Mouse (Mus musculus): Measurements from ENCODE around the gene Rsf1. TPM values are rescaled to one million over a fixed set of nuclear protein-coding genes. Genes with fewer than 3 reads are reported as not detected.

Gene Rsf1
- polyA plus RNA-seq, 1 experiment: 66.4 TPM

- Histone ChIP-seq H3K9me3 (replicated peaks; ENCODE audit: control insufficient read depth, insufficient read depth, low read length, poor library complexity, severe bottlenecking) (no peaks in the 10 kb centered on the region), H3K9ac (ENCODE audit: low read depth, poor library complexity, severe bottlenecking) (no peak overlapping the region), H3K4me1 (ENCODE audit: control insufficient read depth, insufficient read depth, low read length) (no peaks in the 10 kb centered on the region), H3K27ac (ENCODE audit: insufficient read depth, low read length) (no peak overlapping the region), H3K27me3 (ENCODE audit: control insufficient read depth, insufficient read depth, low read length, poor library complexity, severe bottlenecking) (no peaks in the 10 kb centered on the region), H3K36me3 (ENCODE audit: control insufficient read depth, insufficient read depth, low read length, poor library complexity, severe bottlenecking) (no peaks in the 10 kb centered on the region), H3K4me3 (ENCODE audit: low read depth, low read length) (no peak overlapping the region)
- no peak for TF ChIP-seq CTCF (IDR thresholded peaks at IDR 0.05; ENCODE audit: low read depth, low read length)
- no peak for TF ChIP-seq EP300 (IDR thresholded peaks at IDR 0.05; ENCODE audit: insufficient read depth, low read depth, low read length)
- TF ChIP-seq POLR2A (IDR thresholded peaks at IDR 0.05; ENCODE audit: insufficient read depth, low read length): no peak
Measured at GRCm38 (mm10) chr7:97563576-97563975, 16.1 kb upstream of the Rsf1 start.

- Histone ChIP-seq H3K27ac (ENCODE audit: insufficient read depth, low read length) (no peak overlapping the region), H3K36me3 (ENCODE audit: control insufficient read depth, insufficient read depth, low read length, poor library complexity, severe bottlenecking) (no peaks in the 10 kb centered on the region; the same call in 1 of the 2 replicates), H3K4me1 (ENCODE audit: control insufficient read depth, insufficient read depth, low read length) (no peaks in the 10 kb centered on the region), H3K27me3 (ENCODE audit: control insufficient read depth, insufficient read depth, low read length, poor library complexity, severe bottlenecking) (no peaks in the 10 kb centered on the region), H3K4me3 (ENCODE audit: low read depth, low read length) (no peak overlapping the region), H3K9ac (ENCODE audit: low read depth, poor library complexity, severe bottlenecking) (no peak overlapping the region), H3K9me3 (replicated peaks; ENCODE audit: control insufficient read depth, insufficient read depth, low read length, poor library complexity, severe bottlenecking) (no peaks in the 10 kb centered on the region)
- no peak for TF ChIP-seq CTCF (IDR thresholded peaks at IDR 0.05; ENCODE audit: low read depth, low read length)
- no peak for TF ChIP-seq POLR2A (IDR thresholded peaks at IDR 0.05; ENCODE audit: insufficient read depth, low read length)
- no peak for TF ChIP-seq EP300 (IDR thresholded peaks at IDR 0.05; ENCODE audit: insufficient read depth, low read depth, low read length)
Measured at GRCm38 (mm10) chr7:97569372-97569771, 10.3 kb upstream of the Rsf1 start.

GRCm38 (mm10) chr7:97570389-97570788, 9.3 kb upstream of the Rsf1 start:
- H3K36me3 ChIP-seq (ENCODE audit: control insufficient read depth, insufficient read depth, low read length, poor library complexity, severe bottlenecking): no peaks in the 10 kb centered on the region; the same call in 1 of the 2 replicates
- no peak for TF ChIP-seq POLR2A (IDR thresholded peaks at IDR 0.05; ENCODE audit: insufficient read depth, low read length)
- TF ChIP-seq EP300 (IDR thresholded peaks at IDR 0.05; ENCODE audit: insufficient read depth, low read depth, low read length): no peak
- TF ChIP-seq CTCF (IDR thresholded peaks at IDR 0.05; ENCODE audit: low read depth, low read length): peak; percentile 36
- no peaks in the 10 kb centered on the region for H3K9me3 ChIP-seq (replicated peaks; ENCODE audit: control insufficient read depth, insufficient read depth, low read length, poor library complexity, severe bottlenecking)
- no peak overlapping the region for H3K9ac ChIP-seq (ENCODE audit: low read depth, poor library complexity, severe bottlenecking)
- no peak overlapping the region for H3K4me3 ChIP-seq (ENCODE audit: low read depth, low read length)
- no peaks in the 10 kb centered on the region for H3K27me3 ChIP-seq (ENCODE audit: control insufficient read depth, insufficient read depth, low read length, poor library complexity, severe bottlenecking)
- no peak overlapping the region for H3K27ac ChIP-seq (ENCODE audit: insufficient read depth, low read length)
- no peaks in the 10 kb centered on the region for H3K4me1 ChIP-seq (ENCODE audit: control insufficient read depth, insufficient read depth, low read length)

- H3K9ac ChIP-seq (ENCODE audit: low read depth, poor library complexity, severe bottlenecking): peak overlapping the region; percentile 99
- H3K9me3 ChIP-seq (replicated peaks; ENCODE audit: control insufficient read depth, insufficient read depth, low read length, poor library complexity, severe bottlenecking): no peaks in the 10 kb centered on the region
- H3K4me3 ChIP-seq (ENCODE audit: low read depth, low read length): peak overlapping the region; percentile 95
- no peaks in the 10 kb centered on the region for H3K4me1 ChIP-seq (ENCODE audit: control insufficient read depth, insufficient read depth, low read length)
- no peaks in the 10 kb centered on the region for H3K27me3 ChIP-seq (ENCODE audit: control insufficient read depth, insufficient read depth, low read length, poor library complexity, severe bottlenecking)
- no peaks in the 10 kb centered on the region for H3K36me3 ChIP-seq (ENCODE audit: control insufficient read depth, insufficient read depth, low read length, poor library complexity, severe bottlenecking)
- no peak for TF ChIP-seq EP300 (IDR thresholded peaks at IDR 0.05; ENCODE audit: insufficient read depth, low read depth, low read length)
- TF ChIP-seq CTCF (IDR thresholded peaks at IDR 0.05; ENCODE audit: low read depth, low read length): no peak
- no peak for TF ChIP-seq POLR2A (IDR thresholded peaks at IDR 0.05; ENCODE audit: insufficient read depth, low read length)
- H3K27ac ChIP-seq (ENCODE audit: insufficient read depth, low read length): no peak overlapping the region
Measured at GRCm38 (mm10) chr7:97578361-97579066, 1.2 kb upstream of the Rsf1 start.

GRCm38 (mm10) chr7:97579976-97580842, 520 bp downstream of the Rsf1 start:
- Histone ChIP-seq H3K9ac (ENCODE audit: low read depth, poor library complexity, severe bottlenecking) (peak overlapping the region; percentile 99), H3K4me1 (ENCODE audit: control insufficient read depth, insufficient read depth, low read length) (no peaks in the 10 kb centered on the region), H3K27me3 (ENCODE audit: control insufficient read depth, insufficient read depth, low read length, poor library complexity, severe bottlenecking) (no peaks in the 10 kb centered on the region), H3K36me3 (ENCODE audit: control insufficient read depth, insufficient read depth, low read length, poor library complexity, severe bottlenecking) (no peaks in the 10 kb centered on the region), H3K4me3 (ENCODE audit: low read depth, low read length) (peak overlapping the region; percentile 86), H3K9me3 (replicated peaks; ENCODE audit: control insufficient read depth, insufficient read depth, low read length, poor library complexity, severe bottlenecking) (no peaks in the 10 kb centered on the region), H3K27ac (ENCODE audit: insufficient read depth, low read length) (peak overlapping the region; percentile 81)
- TF ChIP-seq CTCF (IDR thresholded peaks at IDR 0.05; ENCODE audit: low read depth, low read length) (no peak), POLR2A (IDR thresholded peaks at IDR 0.05; ENCODE audit: insufficient read depth, low read length) (no peak), EP300 (IDR thresholded peaks at IDR 0.05; ENCODE audit: insufficient read depth, low read depth, low read length) (0 out of 2 replicates have a peak, but pooled peaks have one; percentile 11)
